Mouse (Mus musculus) neural tube, postnatal 0 days (tissue): Measurements from ENCODE around the gene Tekt1. TPM values are rescaled to one million over a fixed set of nuclear protein-coding genes. Genes with fewer than 3 reads are reported as not detected.

Experiments
- microRNA-seq: library from miRNA; unstranded; fragments of <30 nt; microRNA quantifications from one replicate; pipeline ENCODE4, GENCODE M21; 2016
- polyA plus RNA-seq: library from polyadenylated mRNA; unstranded; fragments of >200 nt; fragmentation: Nextera tagmentation; extraction: Ambion mirVana; gene quantifications from 2 replicates; pipeline ENCODE4 v1.2.1, GENCODE M21; 2015

Gene Tekt1
- 5.7 TPM in 2 replicates for polyA plus RNA-seq

DNA sequence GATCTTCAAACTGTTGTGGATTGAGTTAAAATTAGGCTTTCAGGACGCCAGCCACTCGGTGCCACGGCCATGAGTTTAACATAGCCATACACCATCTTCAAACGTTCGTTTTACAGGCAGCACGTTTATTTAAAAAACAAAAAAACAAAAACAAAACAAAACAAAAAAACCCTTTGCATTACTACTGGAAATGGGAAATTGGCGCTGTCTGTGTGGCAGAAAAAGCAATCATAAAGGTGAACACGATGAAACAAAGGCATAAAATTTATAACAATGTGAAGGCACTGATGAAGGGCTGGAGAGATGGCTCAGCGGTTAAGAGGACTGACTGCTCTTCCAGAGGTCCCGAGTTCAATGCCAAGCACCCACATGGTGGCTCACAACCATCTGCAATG, at the start of gene Tekt1:
TSS of gene Tekt1 (minus strand) at position 96 of the 395 bp plus-strand sequence.

DNA sequence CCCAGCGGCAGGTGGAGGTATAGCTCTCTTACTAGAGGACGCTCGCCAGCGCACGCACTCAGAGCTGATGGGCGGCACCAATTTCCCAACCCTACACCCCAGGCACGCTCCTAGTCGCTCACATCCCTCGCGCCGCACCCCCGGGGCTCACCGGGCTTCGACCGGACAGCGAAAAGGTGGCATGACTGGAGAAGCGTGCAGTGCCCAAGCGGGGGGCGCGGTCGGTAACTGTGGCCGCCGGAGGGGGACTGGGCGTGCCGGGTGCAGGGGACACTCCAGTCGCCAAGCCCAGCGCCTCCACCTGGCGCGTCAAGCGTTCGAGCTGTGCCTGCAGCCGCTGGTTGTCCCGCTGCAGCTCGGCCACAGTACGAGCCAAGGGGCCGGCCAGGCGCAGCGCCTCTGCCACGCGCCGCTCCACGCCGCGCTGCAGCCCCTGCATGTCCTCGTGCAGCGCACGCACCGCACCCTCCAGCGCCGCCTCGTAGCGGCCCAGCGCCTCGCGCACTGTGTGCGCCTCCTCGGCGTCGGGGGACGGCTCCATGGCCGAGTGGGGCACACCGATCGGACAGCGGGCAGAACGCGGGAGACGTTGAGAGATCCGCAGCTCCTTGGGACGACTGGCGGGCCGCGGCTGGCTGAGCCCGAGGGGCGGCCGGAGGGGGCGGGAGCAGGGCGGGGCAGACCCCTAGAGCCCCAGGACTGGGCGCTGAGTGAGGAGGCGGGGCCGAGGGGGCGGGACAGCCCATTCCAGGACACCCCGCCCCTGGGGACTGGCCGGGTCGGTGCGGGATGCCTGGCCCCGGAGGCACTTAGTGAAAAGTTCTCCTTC, 49.1 kb upstream of the Tekt1 start, which contains the start of gene Smtnl2:
TSS of gene Smtnl2 (minus strand) at position 621 of the 829 bp plus-strand sequence.

DNA sequence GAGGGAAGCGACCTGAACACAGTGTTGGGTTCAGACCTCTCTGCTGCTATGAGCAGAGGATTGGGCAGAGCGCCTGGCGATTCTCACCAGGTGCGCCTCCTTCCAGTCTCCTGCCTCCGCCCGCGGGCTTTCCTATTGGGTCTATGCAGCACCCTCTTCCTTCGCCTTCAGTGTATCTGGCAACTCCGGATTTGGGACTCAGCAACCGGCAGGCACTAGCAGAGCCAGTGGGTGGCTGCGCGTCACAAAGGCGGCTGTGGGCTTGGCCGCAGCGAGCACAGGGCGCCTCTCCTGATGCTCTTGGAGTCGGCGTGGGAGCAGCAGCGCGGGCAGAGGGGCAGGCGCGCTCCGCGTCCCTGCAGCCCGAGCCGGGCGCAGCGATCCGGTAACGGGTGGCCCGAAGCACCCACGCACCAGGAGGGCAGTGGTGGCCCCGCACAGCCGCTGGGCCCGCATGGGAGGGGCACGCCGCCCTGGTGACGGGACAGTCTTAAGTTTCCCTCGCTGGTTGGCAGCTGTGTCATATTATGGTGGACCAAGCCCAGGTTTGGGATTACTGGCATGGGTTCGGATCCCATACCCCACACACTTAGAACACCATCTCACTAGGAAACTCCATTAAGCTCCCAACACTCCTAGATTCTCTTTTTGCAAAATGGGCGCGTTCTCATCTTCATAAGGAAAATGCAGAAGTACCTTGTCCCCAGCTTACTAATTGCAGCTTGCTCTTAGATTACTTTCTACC, 47.9 kb downstream of the Tekt1 start, which contains the start of gene Fbxo39:
TSS of gene Fbxo39 (plus strand) at position 294 of the 745 bp plus-strand sequence.

GRCm38 (mm10) chr11:72301334-72301733, 60.9 kb downstream of the Tekt1 start, which contains the start of gene Xaf1:
Xaf1 (plus strand) TSS chr11:72301629.

Small RNA genes lying within 50 kb of the gene (microRNA-seq; reads per million reads assigned to microRNA genes)
- gene Mir6338: not detected

Other genes with a start within 250 kb of the Tekt1 start
- 8.4 and 9.9 TPM in 2 replicates for gene Pitpnm3, start 226.7 kb downstream of the Tekt1 start, polyA plus RNA-seq
- 1.3 and 1.6 TPM in 2 replicates for gene Gm43951, start 155.6 kb downstream of the Tekt1 start, polyA plus RNA-seq
- 21.9 and 22.9 TPM in 2 replicates for gene 4933427D14Rik, start 155.0 kb downstream of the Tekt1 start, polyA plus RNA-seq
- 162 and 180 TPM in 2 replicates for gene Txndc17, start 154.9 kb downstream of the Tekt1 start, polyA plus RNA-seq
- gene Med31, start 146.8 kb downstream of the Tekt1 start, polyA plus RNA-seq: 46.2 and 51.1 TPM in 2 replicates
- 5.3 and 5.4 TPM in 2 replicates for gene Slc13a5, start 95.2 kb downstream of the Tekt1 start, polyA plus RNA-seq
- gene Xaf1, start 60.8 kb downstream of the Tekt1 start, polyA plus RNA-seq: 5.9 and 8.1 TPM in 2 replicates
- gene Fbxo39, start 48.0 kb downstream of the Tekt1 start, polyA plus RNA-seq: 0.13 TPM in 1 of 2 replicates, not detected in the other
- 8.3 and 8.5 TPM in 2 replicates for gene Smtnl2, start 49.3 kb upstream of the Tekt1 start, polyA plus RNA-seq
- 0.12 TPM in 1 of 2 replicates, not detected in the other for gene Ggt6, start 73.1 kb upstream of the Tekt1 start, polyA plus RNA-seq
- gene Mybbp1a, start 78.9 kb upstream of the Tekt1 start, polyA plus RNA-seq: 54.2 and 56.1 TPM in 2 replicates
- gene Spns2, start 127.5 kb upstream of the Tekt1 start, polyA plus RNA-seq: 10.1 and 10.6 TPM in 2 replicates
- gene Spns3, start 188.1 kb upstream of the Tekt1 start, polyA plus RNA-seq: 0.29 TPM in 1 of 2 replicates, not detected in the other
- gene Ube2g1, start 244.8 kb upstream of the Tekt1 start, polyA plus RNA-seq: 54.6 and 57.0 TPM in 2 replicates